Mouse (Mus musculus): Measurements from ENCODE around the gene Barhl1. TPM values are rescaled to one million over a fixed set of nuclear protein-coding genes. Genes with fewer than 3 reads are reported as not detected.
A peak's percentile ranks its signal among the peaks of the same experiment; 100 is the strongest.

Gene Barhl1
- total and polyA plus RNA-seq, 3 experiments, result 0.24 TPM; not detected in 2

DNA sequence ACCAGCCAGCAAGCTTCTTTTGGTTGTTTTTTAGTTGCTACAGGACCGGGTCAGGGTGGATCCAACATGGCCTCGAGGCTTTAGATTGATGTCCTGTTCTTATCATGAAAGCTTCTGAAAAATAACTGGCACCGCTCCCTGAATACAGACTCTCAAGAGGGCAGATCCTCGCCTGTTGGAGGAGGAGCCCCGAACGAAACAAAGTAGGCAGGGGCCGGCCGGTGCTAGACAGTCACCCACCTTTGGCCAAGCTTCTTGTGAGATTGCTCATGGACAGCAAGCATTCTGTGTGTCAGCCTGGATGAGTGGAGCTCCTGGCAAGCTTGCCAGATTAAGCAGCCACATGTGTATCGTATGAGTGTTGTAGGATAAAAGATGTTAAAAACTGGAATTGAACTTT, 11.7 kb downstream of the Barhl1 start:
- dilution Hi-C loops (cut with MboI; ENCODE audit: extremely low pct_ligation_motif_present, extremely low pct_unique_long_range_greater_than_20kb, low sequenced_read_pairs) (no loop called here), in situ Hi-C loops (cut with MboI; ENCODE audit: low pct_ligation_motif_present, low pct_unique_long_range_greater_than_20kb, low sequenced_read_pairs) (no loop called here)
- Histone ChIP-seq H3K27me3 (replicated peaks) (no peaks in the 10 kb centered on the region), H3K36me3 (replicated peaks in 1 of 2; ENCODE audit: control insufficient read depth in 1 of 2, insufficient read depth in 1 of 2, low read length in 1 of 2) (peaks cover 28 to 88% of the 10 kb centered on the region in 2 experiments), H3K9me3 (replicated peaks; ENCODE audit: low read length) (peaks cover 10% of the 10 kb centered on the region), H3K4me1 (ENCODE audit: control insufficient read depth in 1 of 2, insufficient read depth in 2 of 2) (peaks cover 0 to 70% of the 10 kb centered on the region in 2 experiments; a peak in 2 of 4 replicates), H3K9ac (ENCODE audit: insufficient read depth, low read depth) (no peak overlapping the region), H3K79me2 (replicated peaks; ENCODE audit: control insufficient read depth, extremely low read depth, insufficient read depth, poor library complexity, severe bottlenecking) (no peaks in the 10 kb centered on the region), H3K4me3 (replicated peaks in 1 of 3; ENCODE audit: low read depth in 2 of 3, low read length in 2 of 3, poor library complexity in 1 of 3) (no peak overlapping the region), H3K27ac (ENCODE audit: insufficient read depth, low read depth) (no peak overlapping the region), H3K4me2 (ENCODE audit: insufficient read depth, low read depth, poor library complexity, severe bottlenecking) (no peak overlapping the region)
- TF ChIP-seq ZNF384 (IDR thresholded peaks at IDR 0.05; ENCODE audit: low read depth, low read length) (no peak), CHD1 (IDR thresholded peaks at IDR 0.05; ENCODE audit: low read depth, low read length) (no peak), JUND (conservative IDR thresholded peaks at IDR 0.05; ENCODE audit: low read depth, low read length) (no peak), ZKSCAN1 (IDR thresholded peaks at IDR 0.05; ENCODE audit: borderline replicate concordance, low read depth, low read length) (no peak), JUN (IDR thresholded peaks at IDR 0.05; ENCODE audit: insufficient read depth, low read depth, low read length) (no peak), CTCF (conservative IDR thresholded peaks at IDR 0.05 in 1 of 2, IDR thresholded peaks at IDR 0.05 in 1 of 2; ENCODE audit: low read depth in 2 of 2, low read length in 2 of 2) (no peak), KAT2A (IDR thresholded peaks at IDR 0.05; ENCODE audit: insufficient replicate concordance, low read length) (no peak), POLR2AphosphoS2 (IDR thresholded peaks at IDR 0.05; ENCODE audit: low read depth, low read length) (no peak), NELFE (IDR thresholded peaks at IDR 0.05; ENCODE audit: low read depth, low read length) (no peak), MEF2A (IDR thresholded peaks at IDR 0.05; ENCODE audit: borderline replicate concordance, low read depth, low read length) (no peak), EP300 (IDR thresholded peaks at IDR 0.05; ENCODE audit: low read length) (no peak), TCF12 (IDR thresholded peaks at IDR 0.05; ENCODE audit: low read depth, low read length) (no peak), MAZ (IDR thresholded peaks at IDR 0.05; ENCODE audit: low read depth, low read length) (no peak), USF1 (IDR thresholded peaks at IDR 0.05; ENCODE audit: low read depth, low read length) (no peak), BHLHE40 (IDR thresholded peaks at IDR 0.05; ENCODE audit: low read depth, low read length) (no peak), ZMIZ1 (IDR thresholded peaks at IDR 0.05; ENCODE audit: low read depth, low read length) (no peak), ELF1 (IDR thresholded peaks at IDR 0.05; ENCODE audit: low read depth, low read length) (no peak), ETS1 (conservative IDR thresholded peaks at IDR 0.05; ENCODE audit: low read depth, low read length) (no peak), IRF4 (IDR thresholded peaks at IDR 0.05; ENCODE audit: low read depth, low read length) (no peak)
- no peak for DNase-seq (ENCODE audit: extremely low read depth)

DNA sequence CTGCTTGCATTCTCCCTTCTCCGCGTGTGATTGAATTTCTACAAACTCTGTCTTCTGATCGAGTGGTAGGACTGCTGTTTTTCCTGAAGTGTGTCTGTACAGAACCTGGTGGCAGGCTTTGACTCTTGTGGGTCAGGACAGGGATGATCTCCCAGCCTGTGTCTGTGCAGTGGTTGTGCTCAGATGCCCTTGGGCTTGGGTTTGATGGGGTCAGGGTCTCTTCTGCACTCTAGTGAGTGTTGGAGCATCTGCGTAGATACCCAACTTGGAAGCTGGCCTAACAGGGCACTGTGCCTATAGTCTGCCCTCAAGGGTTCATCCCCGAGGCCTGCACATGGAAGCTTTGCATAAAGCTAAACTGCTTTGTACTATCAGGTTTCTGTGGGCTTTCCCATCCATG, 12.6 kb downstream of the Barhl1 start:
- Histone ChIP-seq H3K9me3 (replicated peaks; ENCODE audit: low read length) (peaks cover under 1% of the 10 kb centered on the region), H3K36me3 (replicated peaks in 1 of 2; ENCODE audit: control insufficient read depth in 1 of 2, insufficient read depth in 1 of 2, low read length in 1 of 2) (peaks cover 36 to 87% of the 10 kb centered on the region in 2 experiments), H3K4me2 (ENCODE audit: insufficient read depth, low read depth, poor library complexity, severe bottlenecking) (no peak overlapping the region), H3K4me3 (replicated peaks in 1 of 3; ENCODE audit: low read depth in 2 of 3, low read length in 2 of 3, poor library complexity in 1 of 3) (no peak overlapping the region), H3K27ac (ENCODE audit: insufficient read depth, low read depth) (0 out of 2 replicates have a peak overlapping the region, but pooled peaks have one; percentile 28), H3K27me3 (replicated peaks) (no peaks in the 10 kb centered on the region), H3K4me1 (ENCODE audit: control insufficient read depth in 1 of 2, insufficient read depth in 2 of 2) (peaks cover 0 to 74% of the 10 kb centered on the region in 2 experiments; a peak in 2 of 4 replicates), H3K9ac (ENCODE audit: insufficient read depth, low read depth) (no peak overlapping the region), H3K79me2 (replicated peaks; ENCODE audit: control insufficient read depth, extremely low read depth, insufficient read depth, poor library complexity, severe bottlenecking) (no peaks in the 10 kb centered on the region)
- dilution Hi-C loops (cut with MboI; ENCODE audit: extremely low pct_ligation_motif_present, extremely low pct_unique_long_range_greater_than_20kb, low sequenced_read_pairs), result no loop called here
- in situ Hi-C loops (cut with MboI; ENCODE audit: low pct_ligation_motif_present, low pct_unique_long_range_greater_than_20kb, low sequenced_read_pairs), result no loop called here
- TF ChIP-seq GABPA (IDR thresholded peaks at IDR 0.05; ENCODE audit: insufficient replicate concordance, low read depth, low read length) (no peak), HCFC1 (IDR thresholded peaks at IDR 0.05; ENCODE audit: low read depth, low read length) (no peak), EP300 (IDR thresholded peaks at IDR 0.05; ENCODE audit: low read length) (no peak), RCOR1 (conservative IDR thresholded peaks at IDR 0.05; ENCODE audit: low read depth, low read length) (no peak), POLR2A (IDR thresholded peaks at IDR 0.05; ENCODE audit: low read depth, low read length) (no peak), MYC (IDR thresholded peaks at IDR 0.05; ENCODE audit: low read depth, low read length) (no peak), NRF1 (IDR thresholded peaks at IDR 0.05; ENCODE audit: low read depth, low read length) (no peak), SIN3A (IDR thresholded peaks at IDR 0.05; ENCODE audit: low read length) (no peak), ZC3H11A (IDR thresholded peaks at IDR 0.05; ENCODE audit: low read depth, low read length) (no peak), UBTF (IDR thresholded peaks at IDR 0.05; ENCODE audit: low read depth, low read length) (no peak)
- peak; percentile 40 for DNase-seq (ENCODE audit: extremely low read depth)

All from CH12.LX (cell line).